In genomic region chr3:95526622-95527211, GRCm38 (mm10) we compare ENCODE assay signal across 8 mouse cellular contexts. TPM values are rescaled to one million over a fixed set of nuclear protein-coding genes. Genes with fewer than 3 reads are reported as not detected.
DNase-seq lines count a peak whose midpoint lies in the region; ATAC-seq lines count a peak whose summit lies in the region.

Ctss (plus strand) TSS chr3:95526786.

- no peak within 1 kb of the TSS for H3K4me3 ChIP-seq in forebrain, embryonic 16.5 days (replicated peaks; ENCODE audit: low read length)
- no peak within 1 kb of the TSS for H3K4me3 ChIP-seq in forebrain, embryonic 13.5 days
- H3K4me3 ChIP-seq in neural tube, embryonic 12.5 days: no peak within 1 kb of the TSS
- no peak within 1 kb of the TSS for H3K4me3 ChIP-seq in intestine, embryonic 14.5 days (ENCODE audit: low read depth, low read length)

- no peak within 1 kb of the TSS for H3K4me2 ChIP-seq in forebrain, embryonic 16.5 days (ENCODE audit: low read length)
- H3K4me2 ChIP-seq in forebrain, embryonic 13.5 days: no peak within 1 kb of the TSS
- H3K4me2 ChIP-seq in neural tube, embryonic 12.5 days (replicated peaks): no peak within 1 kb of the TSS
- H3K4me2 ChIP-seq in intestine, embryonic 14.5 days (ENCODE audit: low read length): no peak within 1 kb of the TSS

- no peak for DNase-seq in neural tube, embryonic 10.5 days (ENCODE audit: extremely low spot score, low spot score)
- DNase-seq in intestine, embryonic 14.5 days (ENCODE audit: low spot score): no peak
- peak; percentile 55 for DNase-seq in lung, postnatal 36 days
- DNase-seq in right cerebral cortex, postnatal 14 days: no peak

- no peaks in the 10 kb centered on the region for H3K4me1 ChIP-seq in forebrain, embryonic 16.5 days (replicated peaks; ENCODE audit: control insufficient read depth, insufficient read depth, low read length)
- H3K4me1 ChIP-seq in forebrain, embryonic 13.5 days: no peaks in the 10 kb centered on the region
- no peaks in the 10 kb centered on the region for H3K4me1 ChIP-seq in neural tube, embryonic 12.5 days
- H3K4me1 ChIP-seq in intestine, embryonic 14.5 days (replicated peaks; ENCODE audit: control insufficient read depth, insufficient read depth, low read length): no peaks in the 10 kb centered on the region

- 90% methylated on average over 8 of the region's 8 CpGs for WGBS in forebrain, embryonic 16.5 days
- WGBS in forebrain, embryonic 13.5 days: 91% methylated on average over 8 of the region's 8 CpGs
- whole genome bisulfite sequencing in neural tube, embryonic 12.5 days: 92% methylated on average over 8 of the region's 8 CpGs
- WGBS in intestine, embryonic 14.5 days: 82% methylated on average over 8 of the region's 8 CpGs

- H3K9me3 ChIP-seq in forebrain, embryonic 16.5 days (ENCODE audit: control insufficient read depth, low read length): no peaks in the 10 kb centered on the region
- H3K9me3 ChIP-seq in forebrain, embryonic 13.5 days (replicated peaks): no peaks in the 10 kb centered on the region
- no peaks in the 10 kb centered on the region for H3K9me3 ChIP-seq in neural tube, embryonic 12.5 days
- no peaks in the 10 kb centered on the region for H3K9me3 ChIP-seq in intestine, embryonic 14.5 days (ENCODE audit: control insufficient read depth, low read length)

- no peaks in the 10 kb centered on the region for H3K27me3 ChIP-seq in forebrain, embryonic 16.5 days (replicated peaks; ENCODE audit: control insufficient read depth, insufficient read depth, low read length)
- H3K27me3 ChIP-seq in forebrain, embryonic 13.5 days: no peaks in the 10 kb centered on the region
- no peaks in the 10 kb centered on the region for H3K27me3 ChIP-seq in neural tube, embryonic 12.5 days (replicated peaks)
- H3K27me3 ChIP-seq in intestine, embryonic 14.5 days (replicated peaks; ENCODE audit: control insufficient read depth, insufficient read depth, low read length): no peaks in the 10 kb centered on the region

- H3K27ac ChIP-seq in forebrain, embryonic 16.5 days (ENCODE audit: low read length): no peak within 1 kb of the TSS
- H3K27ac ChIP-seq in forebrain, embryonic 13.5 days: no peak within 1 kb of the TSS
- H3K27ac ChIP-seq in neural tube, embryonic 12.5 days: no peak within 1 kb of the TSS
- no peak within 1 kb of the TSS for H3K27ac ChIP-seq in intestine, embryonic 14.5 days (ENCODE audit: low read depth)

- no peaks in the 10 kb centered on the region for H3K36me3 ChIP-seq in forebrain, embryonic 16.5 days (ENCODE audit: control insufficient read depth, insufficient read depth)
- H3K36me3 ChIP-seq in forebrain, embryonic 13.5 days (ENCODE audit: poor library complexity, severe bottlenecking): no peaks in the 10 kb centered on the region
- no peaks in the 10 kb centered on the region for H3K36me3 ChIP-seq in neural tube, embryonic 12.5 days
- no peaks in the 10 kb centered on the region for H3K36me3 ChIP-seq in intestine, embryonic 14.5 days (ENCODE audit: control insufficient read depth, insufficient read depth, low read length)

- H3K9ac ChIP-seq in forebrain, embryonic 16.5 days (replicated peaks; ENCODE audit: low read depth, low read length): no peak within 1 kb of the TSS
- no peak within 1 kb of the TSS for H3K9ac ChIP-seq in forebrain, embryonic 13.5 days
- no peak within 1 kb of the TSS for H3K9ac ChIP-seq in neural tube, embryonic 12.5 days
- no peak within 1 kb of the TSS for H3K9ac ChIP-seq in intestine, embryonic 14.5 days (ENCODE audit: low read length)

- no peak for ATAC-seq in forebrain, embryonic 16.5 days
- no peak for ATAC-seq in forebrain, embryonic 13.5 days
- ATAC-seq in neural tube, embryonic 12.5 days (ENCODE audit: low FRiP score, low read depth): no peak
- ATAC-seq in intestine, embryonic 14.5 days (replicated peaks; ENCODE audit: low FRiP score, low TSS enrichment, low read depth): no peak
- ATAC-seq in frontal cortex, adult (ENCODE audit: low TSS enrichment): no peak

RNA-seq across cellular contexts. Expression of gene Ctss, which starts in this region (rescaled TPM):
- polyA plus RNA-seq in forebrain, embryonic 16.5 days (2015; fragmentation: Nextera tagmentation; extraction: Ambion mirVana): 11.0 and 11.1 TPM in 2 replicates
- polyA plus RNA-seq in forebrain, embryonic 13.5 days (2015; fragmentation: Nextera tagmentation; extraction: Ambion mirVana): 6.5 and 7.6 TPM in 2 replicates
- polyA plus RNA-seq in neural tube, embryonic 12.5 days (2016; fragmentation: Nextera tagmentation; extraction: Ambion mirVana): 13.3 and 13.7 TPM in 2 replicates
- 22.4 and 26.6 TPM in 2 replicates for polyA plus RNA-seq in intestine, embryonic 14.5 days (2014; fragmentation: Nextera tagmentation; extraction: Ambion mirVana)
